Mouse (Mus musculus) cortical plate, adult 2 months (tissue): Measurements from ENCODE around the gene Styx.

ENCODE experiments used
- CTCF ChIP-seq: fragments of 200-500 bp; IDR thresholded peaks from 2 replicates; pipeline ENCODE4 v1.5.1; 2011; ENCODE audit warnings: mild to moderate bottlenecking, control low read depth, low read length; ENCODE audit not compliant: insufficient read depth; ENCODE audit errors: extremely low read depth
- POLR2A ChIP-seq: fragments of 200-500 bp; IDR thresholded peaks from 2 replicates; pipeline ENCODE4 v1.6.1; 2011; ENCODE audit warnings: mild to moderate bottlenecking, low read length, control low read depth; ENCODE audit not compliant: insufficient read depth; ENCODE audit errors: extremely low read depth

- TF ChIP-seq CTCF (no peak), POLR2A (no peak)
Measured at GRCm38 (mm10) chr14:45385596-45385995, 34.7 kb downstream of the Styx start.
